Mouse (Mus musculus): ENCODE measurements at regions not wholly inside any gene's neighbourhood (a gene's known extent, or its start where the extent isn't known, plus 50 kb on each side); places are given as distances from the start of the nearest gene placed in this dataset.

GRCm38 (mm10) chr12:35702674-35703073 is 167.8 kb upstream of the Ahr start:
- Histone ChIP-seq H3K27me3 (ENCODE audit: control insufficient read depth, insufficient read depth, low read length) (no peaks in the 10 kb centered on the region), H3K4me1 (ENCODE audit: control insufficient read depth, insufficient read depth, low read length) (no peaks in the 10 kb centered on the region; the same call in 1 of the 2 replicates), H3K4me2 (ENCODE audit: low read depth, low read length) (no peak overlapping the region), H3K36me3 (ENCODE audit: control insufficient read depth, insufficient read depth) (no peaks in the 10 kb centered on the region), H3K9me3 (replicated peaks; ENCODE audit: control insufficient read depth, low read length) (no peaks in the 10 kb centered on the region), H3K4me3 (ENCODE audit: low read length) (no peak overlapping the region), H3K27ac (ENCODE audit: low read length) (no peak overlapping the region), H3K9ac (ENCODE audit: low read length) (no peak overlapping the region)
- 44% methylated on average over 7 of the region's 7 CpGs for WGBS
- no peak for ATAC-seq (replicated peaks; ENCODE audit: extremely low read depth, insufficient read depth, low FRiP score)

- Histone ChIP-seq H3K4me1 (ENCODE audit: control insufficient read depth, insufficient read depth, low read length) (no peaks in the 10 kb centered on the region), H3K4me3 (ENCODE audit: low read length) (no peak overlapping the region), H3K9me3 (replicated peaks; ENCODE audit: control insufficient read depth, low read length) (no peaks in the 10 kb centered on the region), H3K36me3 (ENCODE audit: control insufficient read depth, insufficient read depth) (no peaks in the 10 kb centered on the region), H3K27me3 (ENCODE audit: control insufficient read depth, insufficient read depth, low read length) (no peaks in the 10 kb centered on the region), H3K9ac (ENCODE audit: low read length) (no peak overlapping the region), H3K4me2 (ENCODE audit: low read depth, low read length) (no peak overlapping the region), H3K27ac (ENCODE audit: low read length) (no peak overlapping the region)
- WGBS = 66% methylated on average over 3 of the region's 3 CpGs
- ATAC-seq (replicated peaks; ENCODE audit: extremely low read depth, insufficient read depth, low FRiP score) = no peak
Measured at GRCm38 (mm10) chr12:35694253-35694652, 159.4 kb upstream of the Ahr start.

- H3K4me3 ChIP-seq (ENCODE audit: low read length) = no peak overlapping the region
- ATAC-seq (replicated peaks; ENCODE audit: extremely low read depth, insufficient read depth, low FRiP score) = no peak
- 66% methylated on average over 3 of the region's 3 CpGs for WGBS
- H3K9me3 ChIP-seq (replicated peaks; ENCODE audit: control insufficient read depth, low read length) = no peaks in the 10 kb centered on the region
- H3K9ac ChIP-seq (ENCODE audit: low read length) = no peak overlapping the region
- H3K27me3 ChIP-seq (ENCODE audit: control insufficient read depth, insufficient read depth, low read length) = no peaks in the 10 kb centered on the region
- no peak overlapping the region; the same call in 1 of the 2 replicates for H3K27ac ChIP-seq (ENCODE audit: low read length)
- no peaks in the 10 kb centered on the region for H3K36me3 ChIP-seq (ENCODE audit: control insufficient read depth, insufficient read depth)
- no peak overlapping the region for H3K4me2 ChIP-seq (ENCODE audit: low read depth, low read length)
- H3K4me1 ChIP-seq (ENCODE audit: control insufficient read depth, insufficient read depth, low read length) = no peaks in the 10 kb centered on the region
Measured at GRCm38 (mm10) chr12:35690914-35691313, 156.1 kb upstream of the Ahr start.

DNA sequence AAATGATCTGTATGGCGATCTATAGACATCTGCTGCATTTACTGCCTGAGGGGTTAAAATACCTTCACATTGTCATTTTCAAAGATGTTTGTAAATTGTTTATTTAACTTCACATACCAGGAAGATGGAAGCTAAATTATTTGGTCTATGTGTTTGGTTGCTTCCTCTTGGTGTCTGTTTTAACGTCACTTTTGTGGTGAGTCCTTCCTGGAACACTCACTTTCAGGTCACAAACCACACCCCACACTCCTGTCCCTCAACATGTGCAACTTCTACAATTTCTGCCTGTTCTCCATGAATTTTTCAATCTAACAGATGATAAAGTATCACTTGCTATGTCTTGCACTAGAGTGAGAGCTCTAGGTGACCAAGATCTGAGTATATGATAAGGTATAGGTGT is 151.4 kb upstream of the Ahr start:
- no peak overlapping the region for H3K9ac ChIP-seq (ENCODE audit: low read length)
- WGBS = 76% methylated on average over 2 of the region's 2 CpGs
- H3K9me3 ChIP-seq (replicated peaks; ENCODE audit: control insufficient read depth, low read length) = no peaks in the 10 kb centered on the region
- no peak overlapping the region for H3K4me2 ChIP-seq (ENCODE audit: low read depth, low read length)
- no peaks in the 10 kb centered on the region for H3K4me1 ChIP-seq (ENCODE audit: control insufficient read depth, insufficient read depth, low read length)
- no peak for ATAC-seq (replicated peaks; ENCODE audit: extremely low read depth, insufficient read depth, low FRiP score)
- H3K4me3 ChIP-seq (ENCODE audit: low read length) = no peak overlapping the region
- H3K36me3 ChIP-seq (ENCODE audit: control insufficient read depth, insufficient read depth) = no peaks in the 10 kb centered on the region
- no peak overlapping the region for H3K27ac ChIP-seq (ENCODE audit: low read length)
- no peaks in the 10 kb centered on the region for H3K27me3 ChIP-seq (ENCODE audit: control insufficient read depth, insufficient read depth, low read length)

DNA sequence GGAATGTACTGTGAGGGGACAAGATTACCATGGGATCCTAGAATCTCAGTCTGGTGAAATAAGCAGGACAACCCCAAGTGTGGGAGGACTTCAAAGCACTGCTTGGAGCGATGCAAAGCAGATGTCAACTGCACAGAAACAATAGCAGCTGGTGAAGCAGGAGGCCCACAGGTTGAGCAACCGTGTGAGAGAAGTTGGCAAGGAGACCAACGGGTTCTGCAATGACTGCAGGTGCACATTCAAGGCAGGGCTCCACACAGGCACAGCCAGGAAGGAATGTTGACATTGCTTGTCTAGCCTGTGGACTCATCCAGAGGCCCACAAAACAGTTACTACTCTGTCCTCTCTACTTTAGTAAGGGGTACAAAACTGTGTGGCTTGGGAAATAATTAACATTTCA is 150.4 kb upstream of the Ahr start:
- H3K27me3 ChIP-seq (ENCODE audit: control insufficient read depth, insufficient read depth, low read length) = no peaks in the 10 kb centered on the region
- H3K4me3 ChIP-seq (ENCODE audit: low read length) = no peak overlapping the region
- no peaks in the 10 kb centered on the region for H3K4me1 ChIP-seq (ENCODE audit: control insufficient read depth, insufficient read depth, low read length)
- H3K9ac ChIP-seq (ENCODE audit: low read length) = no peak overlapping the region
- no peak overlapping the region for H3K4me2 ChIP-seq (ENCODE audit: low read depth, low read length)
- H3K27ac ChIP-seq (ENCODE audit: low read length) = 0 out of 2 replicates have a peak overlapping the region, but pooled peaks have one; percentile 13
- peak; percentile 60; the same call in 1 of the 2 replicates for ATAC-seq (replicated peaks; ENCODE audit: extremely low read depth, insufficient read depth, low FRiP score)
- WGBS = 49% methylated on average over 3 of the region's 3 CpGs
- H3K36me3 ChIP-seq (ENCODE audit: control insufficient read depth, insufficient read depth) = no peaks in the 10 kb centered on the region
- H3K9me3 ChIP-seq (replicated peaks; ENCODE audit: control insufficient read depth, low read length) = no peaks in the 10 kb centered on the region

GRCm38 (mm10) chr12:35681864-35682449 is 147.1 kb upstream of the Ahr start:
- no peaks in the 10 kb centered on the region for H3K4me1 ChIP-seq (ENCODE audit: control insufficient read depth, insufficient read depth, low read length)
- ATAC-seq (replicated peaks; ENCODE audit: extremely low read depth, insufficient read depth, low FRiP score) = no peak
- no peak overlapping the region for H3K4me3 ChIP-seq (ENCODE audit: low read length)
- H3K4me2 ChIP-seq (ENCODE audit: low read depth, low read length) = no peak overlapping the region
- no peaks in the 10 kb centered on the region for H3K27me3 ChIP-seq (ENCODE audit: control insufficient read depth, insufficient read depth, low read length)
- H3K36me3 ChIP-seq (ENCODE audit: control insufficient read depth, insufficient read depth) = no peaks in the 10 kb centered on the region
- no peak overlapping the region for H3K27ac ChIP-seq (ENCODE audit: low read length)
- no peak overlapping the region for H3K9ac ChIP-seq (ENCODE audit: low read length)
- H3K9me3 ChIP-seq (replicated peaks; ENCODE audit: control insufficient read depth, low read length) = no peaks in the 10 kb centered on the region

- ATAC-seq (replicated peaks; ENCODE audit: extremely low read depth, insufficient read depth, low FRiP score) = no peak
- Histone ChIP-seq H3K27ac (ENCODE audit: low read length) (no peak overlapping the region), H3K9me3 (replicated peaks; ENCODE audit: control insufficient read depth, low read length) (no peaks in the 10 kb centered on the region), H3K9ac (ENCODE audit: low read length) (no peak overlapping the region), H3K4me3 (ENCODE audit: low read length) (no peak overlapping the region), H3K27me3 (ENCODE audit: control insufficient read depth, insufficient read depth, low read length) (no peaks in the 10 kb centered on the region), H3K36me3 (ENCODE audit: control insufficient read depth, insufficient read depth) (no peaks in the 10 kb centered on the region), H3K4me1 (ENCODE audit: control insufficient read depth, insufficient read depth, low read length) (no peaks in the 10 kb centered on the region), H3K4me2 (ENCODE audit: low read depth, low read length) (no peak overlapping the region)
- WGBS = 51% methylated on average over 4 of the region's 4 CpGs
Measured at GRCm38 (mm10) chr12:35679903-35680302, 145.1 kb upstream of the Ahr start.

DNA sequence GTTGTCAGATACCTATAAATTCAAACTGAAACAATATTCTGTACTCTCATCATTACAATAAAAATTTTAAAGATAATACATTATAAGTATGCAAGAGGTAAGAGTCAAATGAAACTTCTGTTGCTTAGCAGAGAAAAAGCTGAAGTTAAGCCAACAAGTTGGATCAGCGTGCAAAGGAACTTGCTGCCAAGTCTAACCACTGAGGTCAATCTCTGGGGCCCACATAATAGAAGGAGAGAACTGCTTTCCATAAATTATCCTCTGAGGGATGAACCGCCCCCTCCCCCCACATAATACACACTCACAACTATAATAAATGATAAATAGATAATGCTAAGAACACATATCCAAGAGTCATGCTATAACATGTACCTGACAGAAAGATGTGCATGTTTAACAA is 144.2 kb upstream of the Ahr start:
- no peaks in the 10 kb centered on the region for H3K27me3 ChIP-seq (ENCODE audit: control insufficient read depth, insufficient read depth, low read length)
- 58% methylated on average over 2 of the region's 2 CpGs for WGBS
- no peaks in the 10 kb centered on the region for H3K9me3 ChIP-seq (replicated peaks; ENCODE audit: control insufficient read depth, low read length)
- H3K4me2 ChIP-seq (ENCODE audit: low read depth, low read length) = no peak overlapping the region
- H3K9ac ChIP-seq (ENCODE audit: low read length) = no peak overlapping the region
- H3K36me3 ChIP-seq (ENCODE audit: control insufficient read depth, insufficient read depth) = no peaks in the 10 kb centered on the region
- H3K4me1 ChIP-seq (ENCODE audit: control insufficient read depth, insufficient read depth, low read length) = no peaks in the 10 kb centered on the region
- no peak overlapping the region for H3K4me3 ChIP-seq (ENCODE audit: low read length)
- H3K27ac ChIP-seq (ENCODE audit: low read length) = no peak overlapping the region
- no peak for ATAC-seq (replicated peaks; ENCODE audit: extremely low read depth, insufficient read depth, low FRiP score)

DNA sequence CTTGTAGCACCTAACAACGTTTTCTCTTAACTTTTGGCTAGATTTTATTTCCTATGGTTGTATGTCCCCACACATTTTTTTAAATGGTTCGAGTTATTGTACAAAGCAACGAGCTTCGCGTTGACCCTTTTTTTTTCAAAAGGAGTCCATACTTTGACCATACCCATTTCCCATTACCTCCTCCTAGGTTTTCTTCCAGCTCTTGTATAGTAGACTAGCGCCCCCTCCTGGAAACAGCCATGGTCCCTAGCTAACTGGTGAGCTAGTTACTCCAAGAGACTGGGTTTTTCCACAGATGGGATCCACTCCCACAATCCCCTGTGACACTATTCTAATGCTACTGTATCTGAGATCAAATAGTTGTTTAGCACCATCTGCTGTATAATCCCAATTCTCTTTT is 139.6 kb upstream of the Ahr start:
- WGBS = 50% methylated on average over 6 of the region's 6 CpGs
- Histone ChIP-seq H3K9ac (ENCODE audit: low read length) (no peak overlapping the region), H3K27ac (ENCODE audit: low read length) (no peak overlapping the region), H3K36me3 (ENCODE audit: control insufficient read depth, insufficient read depth) (no peaks in the 10 kb centered on the region), H3K4me3 (ENCODE audit: low read length) (no peak overlapping the region), H3K27me3 (ENCODE audit: control insufficient read depth, insufficient read depth, low read length) (no peaks in the 10 kb centered on the region), H3K9me3 (replicated peaks; ENCODE audit: control insufficient read depth, low read length) (no peaks in the 10 kb centered on the region), H3K4me1 (ENCODE audit: control insufficient read depth, insufficient read depth, low read length) (no peaks in the 10 kb centered on the region), H3K4me2 (ENCODE audit: low read depth, low read length) (no peak overlapping the region)
- ATAC-seq (replicated peaks; ENCODE audit: extremely low read depth, insufficient read depth, low FRiP score) = no peak

Measured in heart, embryonic 16.5 days (tissue).